Mouse (Mus musculus) bone marrow macrophage, adult 2 months (primary cell): ENCODE results near the gene Aktip.

Experiments used
- CTCF ChIP-seq: IDR thresholded peaks from 2 replicates; pipeline ENCODE4 v1.5.1; 2012; ENCODE audit warnings: low read depth, mild to moderate bottlenecking, low read length, moderate library complexity
- POLR2A ChIP-seq: IDR thresholded peaks from 2 replicates; pipeline ENCODE4 v1.6.1; 2012; ENCODE audit warnings: mild to moderate bottlenecking, low read depth, low read length, borderline replicate concordance

DNA sequence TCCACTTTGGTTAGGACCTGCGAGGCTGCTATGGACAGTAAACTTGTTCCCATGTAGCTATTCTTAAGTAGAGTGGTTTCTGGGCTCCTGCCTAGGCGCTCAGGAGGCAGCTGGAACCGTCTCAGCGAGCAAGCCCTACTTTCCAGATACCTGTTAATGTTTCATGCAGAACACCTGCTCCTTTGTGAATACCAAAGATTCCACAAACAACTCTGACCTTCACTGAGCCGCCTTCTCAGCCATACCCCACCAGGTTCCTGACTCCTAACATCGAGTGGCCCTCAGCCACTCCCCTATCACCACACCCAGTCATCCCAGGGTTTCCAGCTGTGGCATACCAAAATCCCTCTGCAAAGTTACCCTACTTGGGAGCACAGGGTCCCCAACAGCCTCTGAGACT lies 29.6 kb downstream of the Aktip start:
- TF ChIP-seq POLR2A (no peak), CTCF (no peak)
